Mouse (Mus musculus) induced T-regulatory cell, adult 2 months (primary cell): ENCODE results near the gene Eci2.
"Not testable (repeated sequence)": the region's sequence is repeated elsewhere in the genome, so short reads cannot be mapped to it uniquely, and the experiment has no call there.

ENCODE experiments used
- DNase-seq: peaks from one replicate; pipeline ENCODE4 v3.0.0-alpha.2; 2012; ENCODE audit warnings: low read depth

The Eci2 gene

GRCm38 (mm10) chr13:35026879-35027278 is at the start of gene Eci2:
Gene Eci2 (minus strand): TSS chr13:35027096.
- peak; percentile 63 for DNase-seq

- peak; percentile 14 for DNase-seq
These were observed 48.0 kb upstream of the Eci2 start for GRCm38 (mm10) chr13:35074862-35075261.

GRCm38 (mm10) chr13:35070485-35071472 is 43.9 kb upstream of the Eci2 start:
- DNase-seq, result no peak

- DNase-seq, result no peak
These were observed 40.2 kb upstream of the Eci2 start for GRCm38 (mm10) chr13:35067084-35067483.

- DNase-seq, result no peak
These were observed 39.1 kb upstream of the Eci2 start for GRCm38 (mm10) chr13:35066033-35066432.

- no peak for DNase-seq
These were observed 37.5 kb upstream of the Eci2 start for GRCm38 (mm10) chr13:35064381-35064780.

GRCm38 (mm10) chr13:35058145-35058544 is 31.2 kb upstream of the Eci2 start:
- no peak for DNase-seq

- DNase-seq, result no peak
These were observed 9.6 kb upstream of the Eci2 start for GRCm38 (mm10) chr13:35036486-35036885.

- no peak for DNase-seq
These were observed 8.8 kb upstream of the Eci2 start for GRCm38 (mm10) chr13:35035731-35036130.

GRCm38 (mm10) chr13:35033571-35033970 is 6.7 kb upstream of the Eci2 start:
- no peak for DNase-seq

- DNase-seq, result no peak
These were observed 4.8 kb upstream of the Eci2 start for GRCm38 (mm10) chr13:35031684-35032082.

- no peak for DNase-seq
These were observed 4.2 kb upstream of the Eci2 start for GRCm38 (mm10) chr13:35030979-35031683.

- no peak for DNase-seq
These were observed 1.5 kb upstream of the Eci2 start for GRCm38 (mm10) chr13:35028365-35028764.

- not testable (repeated sequence) for DNase-seq
These were observed 3.5 kb downstream of the Eci2 start for GRCm38 (mm10) chr13:35023401-35023800.

- DNase-seq, result no peak
These were observed 6.5 kb downstream of the Eci2 start for GRCm38 (mm10) chr13:35020383-35020782.

- DNase-seq, result no peak
These were observed 7.9 kb downstream of the Eci2 start for GRCm38 (mm10) chr13:35018866-35019536.

- no peak for DNase-seq
These were observed 9.5 kb downstream of the Eci2 start for GRCm38 (mm10) chr13:35017392-35017791.

- DNase-seq, result no peak
These were observed 10.8 kb downstream of the Eci2 start for GRCm38 (mm10) chr13:35016067-35016466.

GRCm38 (mm10) chr13:34995925-34996324 is 31.0 kb downstream of the Eci2 start:
- DNase-seq, result no peak

- peak; percentile 92 for DNase-seq
These were observed 32.7 kb downstream of the Eci2 start for GRCm38 (mm10) chr13:34993983-34994811.

- DNase-seq, result no peak
These were observed 33.3 kb downstream of the Eci2 start for GRCm38 (mm10) chr13:34993595-34993982.

GRCm38 (mm10) chr13:34993085-34993484 is 33.8 kb downstream of the Eci2 start:
- peak; percentile 20 for DNase-seq
